Mouse (Mus musculus) bone marrow macrophage, adult 2 months (primary cell): ENCODE data around the gene Tmprss6.

ENCODE experiments used
- CTCF ChIP-seq: IDR thresholded peaks from 2 replicates; pipeline ENCODE4 v1.5.1; 2012; ENCODE audit warnings: low read depth, mild to moderate bottlenecking, low read length, moderate library complexity
- POLR2A ChIP-seq: IDR thresholded peaks from 2 replicates; pipeline ENCODE4 v1.6.1; 2012; ENCODE audit warnings: mild to moderate bottlenecking, low read depth, low read length, borderline replicate concordance

DNA sequence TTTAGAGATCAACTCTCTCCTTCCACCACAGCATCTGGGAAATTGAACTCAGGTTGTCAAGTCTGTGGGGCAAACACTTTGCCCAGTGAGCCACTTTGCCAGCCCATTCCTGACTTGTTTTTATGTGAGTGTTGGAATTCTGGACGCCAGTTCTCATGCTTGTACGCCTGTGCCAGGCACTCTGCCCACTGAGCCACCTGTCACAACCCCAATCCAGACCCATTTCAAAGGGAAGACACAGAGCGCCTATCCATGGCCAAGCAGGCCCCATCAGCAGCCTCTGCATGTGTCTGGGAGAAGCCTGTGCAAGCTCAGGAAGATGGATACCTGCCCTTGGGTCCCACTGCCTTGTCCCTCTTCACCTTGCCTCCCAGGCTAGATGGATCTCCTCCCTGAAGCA, 22.9 kb upstream of the Tmprss6 start:
- no peak for TF ChIP-seq CTCF
- TF ChIP-seq POLR2A = no peak
